Mouse (Mus musculus): Measurements from ENCODE around the gene Ccna1. TPM values are rescaled to one million over a fixed set of nuclear protein-coding genes. Genes with fewer than 3 reads are reported as not detected.

The Ccna1 gene
- total RNA-seq, 2 experiments from 2014 or later, result 2.2 to 3.7 TPM

Other genes starting within 250 kb of the Ccna1 start
- gene Rfxap, start 247.7 kb downstream of the Ccna1 start, total RNA-seq (2021), result 10 to 100 TPM; 56.9 to 59.2 TPM
- gene Sertm1, start 139.6 kb downstream of the Ccna1 start, total RNA-seq (2021), result 10 to 100 TPM; 68.4 to 72.6 TPM
- 10 to 100 TPM; 24.6 to 27.0 TPM for gene Spg20, start 56.6 kb upstream of the Ccna1 start, total RNA-seq (2021)
- not detected for gene Ccdc169, start 81.8 kb upstream of the Ccna1 start, total RNA-seq (2021)
- gene Sohlh2, start 126.5 kb upstream of the Ccna1 start, total RNA-seq (2021), result not detected
- 100 to 1,000 TPM; 580 to 665 TPM for gene Dclk1, start 186.9 kb upstream of the Ccna1 start, total RNA-seq (2021)